Mouse (Mus musculus): ENCODE measurements around the gene Cyp2c54. TPM values are rescaled to one million over a fixed set of nuclear protein-coding genes. Genes with fewer than 3 reads are reported as not detected.
"Not testable (repeated sequence)": the region's sequence is repeated elsewhere in the genome, so short reads cannot be mapped to it uniquely, and the experiment has no call there.

Gene Cyp2c54
- total RNA-seq (2022): not detected

- no peak for DNase-seq (ENCODE audit: low spot score in 2 of 2)
Measured at GRCm38 (mm10) chr19:40073701-40074100, at the start of gene Cyp2c54. Cyp2c54 (minus strand) TSS chr19:40073827.

DNA sequence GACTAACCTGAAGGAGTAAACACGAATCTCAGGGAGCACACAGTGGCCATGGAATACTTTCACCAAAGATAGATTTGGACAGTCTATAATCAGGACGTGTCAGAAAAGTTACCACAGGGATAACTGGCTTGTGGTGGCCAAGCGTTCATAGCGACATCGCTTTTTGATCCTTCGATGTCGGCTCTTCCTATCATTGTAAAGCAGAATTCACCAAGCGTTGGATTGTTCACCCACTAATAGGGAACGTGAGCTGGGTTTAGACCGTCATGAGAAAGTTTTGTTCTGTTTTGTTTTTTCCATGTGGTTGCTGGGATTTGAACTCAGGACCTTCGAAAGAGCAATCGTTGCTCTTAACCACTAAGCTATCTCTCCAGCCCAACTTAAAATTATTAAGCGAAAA lies 46.0 kb upstream of the Cyp2c54 start:
- not testable (repeated sequence) for DNase-seq (ENCODE audit: low spot score in 2 of 2)

GRCm38 (mm10) chr19:40091111-40091510 lies 17.5 kb upstream of the Cyp2c54 start:
- DNase-seq (ENCODE audit: low spot score in 2 of 2): no peak

GRCm38 (mm10) chr19:40089421-40089820 lies 15.8 kb upstream of the Cyp2c54 start, which contains the start of gene Cyp2c50:
Cyp2c50 (plus strand) TSS chr19:40089688.
- not testable (repeated sequence) for DNase-seq (ENCODE audit: low spot score in 2 of 2)

GRCm38 (mm10) chr19:40088381-40088780 lies 14.8 kb upstream of the Cyp2c54 start:
- DNase-seq (ENCODE audit: low spot score in 2 of 2): no peak

- DNase-seq (ENCODE audit: low spot score in 2 of 2): not testable (repeated sequence)
Measured at GRCm38 (mm10) chr19:39992140-39992539, 81.5 kb downstream of the Cyp2c54 start, which contains the start of gene Cyp2c37. Cyp2c37 (plus strand) TSS chr19:39992424.

GRCm38 (mm10) chr19:39989471-39989870 lies 84.2 kb downstream of the Cyp2c54 start:
- DNase-seq (ENCODE audit: low spot score in 2 of 2): no peak

Other genes with a start within 250 kb of the Cyp2c54 start
- gene Cyp2c69, start 187.0 kb downstream of the Cyp2c54 start, total RNA-seq (2022): under 1 TPM in 1 of 4 experiments, not detected in 3; 0.59 TPM
- under 1 TPM in 1 of 4 experiments, not detected in 3; 0.27 TPM for gene Cyp2c37, start 81.4 kb downstream of the Cyp2c54 start, total RNA-seq (2022)
- gene Cyp2c50, start 15.9 kb upstream of the Cyp2c54 start, total RNA-seq (2022): under 1 TPM in 1 of 4 experiments, not detected in 3; 0.35 TPM
- gene Cyp2c70, start 113.5 kb upstream of the Cyp2c54 start, total RNA-seq (2022): under 1 TPM in 1 of 4 experiments, not detected in 3; 0.40 TPM
- 10 to 100 TPM; 81.4 to 93.4 (median 89.9) TPM for gene Pdlim1, start 198.0 kb upstream of the Cyp2c54 start, total RNA-seq (2022)

Measured in gastrocnemius, adult 8-10 months (tissue).